Mouse (Mus musculus) testis, adult 2 months (tissue): ENCODE measurements around the gene Car10.

Source experiments
- CTCF ChIP-seq: fragments of 200-500 bp; IDR thresholded peaks from 2 replicates; pipeline ENCODE4 v1.5.1; 2012; ENCODE audit warnings: low read depth, mild to moderate bottlenecking, inconsistent platforms, low read length, moderate library complexity; ENCODE audit not compliant: control insufficient read depth, insufficient read depth, insufficient replicate concordance
- POLR2A ChIP-seq: fragments of 200-500 bp; IDR thresholded peaks from 2 replicates; pipeline ENCODE4 v1.6.1; 2012; ENCODE audit warnings: low read depth, mild to moderate bottlenecking, inconsistent platforms, low read length, moderate library complexity; ENCODE audit not compliant: control insufficient read depth

DNA sequence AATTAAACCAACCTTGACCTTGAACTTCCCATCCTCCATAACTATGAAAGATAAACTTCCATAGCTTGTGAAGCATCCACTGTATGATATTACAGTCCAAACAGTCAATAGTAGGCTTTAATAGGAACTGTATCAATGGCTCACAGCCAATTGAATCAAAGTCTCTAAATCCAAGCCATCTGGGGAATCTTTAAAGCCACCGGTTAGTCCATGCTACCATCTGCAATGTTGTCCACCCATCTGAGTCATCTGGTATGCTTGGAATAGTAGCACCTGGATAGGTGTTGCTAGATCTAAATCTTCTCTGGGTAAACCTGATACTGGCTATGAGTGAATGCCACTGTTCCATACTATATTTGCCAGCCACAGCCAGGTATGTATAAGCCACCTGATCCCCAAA is 509.3 kb downstream of the Car10 start:
- TF ChIP-seq CTCF (no peak), POLR2A (no peak)
